Mouse (Mus musculus) heart, postnatal 0 days (tissue): ENCODE results near the gene Bbs5.
"Not testable (repeated sequence)": the region's sequence is repeated elsewhere in the genome, so short reads cannot be mapped to it uniquely, and the experiment has no call there.

ENCODE experiments used
- CTCF ChIP-seq: IDR thresholded peaks from 2 replicates; pipeline ENCODE4 v1.5.1; 2016; ENCODE audit warnings: antibody characterized with exemption, control low read depth, low read depth
- EP300 ChIP-seq: IDR thresholded peaks from 2 replicates; pipeline ENCODE4 v1.6.1; 2016; ENCODE audit warnings: antibody characterized with exemption, low read depth

- TF ChIP-seq EP300, CTCF: not testable (repeated sequence)
Measured at GRCm38 (mm10) chr2:69677215-69677614, 30.2 kb downstream of the Bbs5 start.
